Mouse (Mus musculus) naive thymus-derived CD4-positive, alpha-beta T cell, adult 2 months (primary cell): ENCODE results near the gene Sh3bgrl3.

Experiments used
- DNase-seq: peaks from one replicate; pipeline ENCODE4 v3.0.0-alpha.2; 2011; ENCODE audit warnings: low read depth

Gene Sh3bgrl3

DNA sequence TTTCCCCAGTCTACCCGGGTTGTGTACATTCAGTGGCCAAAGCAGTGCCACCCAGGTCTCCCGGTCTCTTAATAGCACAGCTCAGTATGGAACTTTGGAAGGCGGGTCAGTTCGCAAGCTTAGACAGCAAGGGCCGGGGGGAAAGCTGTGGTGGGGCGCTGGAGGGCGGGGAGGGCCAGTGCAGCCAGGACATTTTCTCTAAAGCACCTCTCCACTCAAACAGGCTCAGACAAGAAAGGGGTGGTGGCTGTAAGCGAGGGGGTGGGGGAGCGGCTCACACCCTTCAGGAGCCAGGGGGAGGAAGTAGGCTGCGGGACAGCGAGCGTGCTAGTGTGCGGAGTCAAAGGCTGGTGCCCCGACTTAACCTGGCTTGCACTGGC, 384 bp upstream of the Sh3bgrl3 start:
- DNase-seq: peak; percentile 72

DNA sequence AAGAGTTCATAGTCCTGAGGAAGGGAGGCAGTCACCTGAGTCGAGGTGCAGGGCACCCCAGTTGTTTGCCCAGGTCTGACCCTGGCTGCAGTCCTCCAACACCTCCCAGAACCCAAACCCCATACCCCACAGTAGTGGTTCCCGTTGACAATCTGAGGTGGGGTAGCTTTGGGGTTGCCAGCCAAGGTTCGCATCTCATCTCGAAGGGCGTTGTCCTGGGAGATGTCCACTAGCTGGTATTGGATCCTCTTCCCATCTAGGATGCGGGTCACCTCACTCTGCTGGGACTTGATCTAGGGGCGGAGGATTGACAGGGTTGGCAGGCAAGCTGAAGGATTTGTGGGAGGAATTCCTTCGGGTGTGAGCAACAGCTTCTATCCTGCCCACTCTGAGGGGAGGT, 796 bp downstream of the Sh3bgrl3 start:
- DNase-seq: no peak

DNA sequence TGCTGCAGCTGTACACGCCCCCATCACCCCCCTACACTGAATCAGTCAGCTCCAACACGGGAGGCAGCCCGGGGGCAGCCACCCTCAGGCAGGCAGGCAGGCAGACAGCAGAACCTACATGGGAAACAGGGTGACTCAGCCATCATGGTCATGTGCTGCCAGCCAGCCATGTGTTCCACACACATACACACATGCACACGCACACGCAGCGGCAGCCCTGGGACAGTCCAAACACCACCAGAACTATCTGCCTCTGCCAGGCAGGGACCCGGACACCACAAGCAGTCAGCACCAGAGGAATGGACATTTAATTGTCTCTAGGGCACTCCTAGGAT, 1.5 kb downstream of the Sh3bgrl3 start:
- DNase-seq: no peak

DNA sequence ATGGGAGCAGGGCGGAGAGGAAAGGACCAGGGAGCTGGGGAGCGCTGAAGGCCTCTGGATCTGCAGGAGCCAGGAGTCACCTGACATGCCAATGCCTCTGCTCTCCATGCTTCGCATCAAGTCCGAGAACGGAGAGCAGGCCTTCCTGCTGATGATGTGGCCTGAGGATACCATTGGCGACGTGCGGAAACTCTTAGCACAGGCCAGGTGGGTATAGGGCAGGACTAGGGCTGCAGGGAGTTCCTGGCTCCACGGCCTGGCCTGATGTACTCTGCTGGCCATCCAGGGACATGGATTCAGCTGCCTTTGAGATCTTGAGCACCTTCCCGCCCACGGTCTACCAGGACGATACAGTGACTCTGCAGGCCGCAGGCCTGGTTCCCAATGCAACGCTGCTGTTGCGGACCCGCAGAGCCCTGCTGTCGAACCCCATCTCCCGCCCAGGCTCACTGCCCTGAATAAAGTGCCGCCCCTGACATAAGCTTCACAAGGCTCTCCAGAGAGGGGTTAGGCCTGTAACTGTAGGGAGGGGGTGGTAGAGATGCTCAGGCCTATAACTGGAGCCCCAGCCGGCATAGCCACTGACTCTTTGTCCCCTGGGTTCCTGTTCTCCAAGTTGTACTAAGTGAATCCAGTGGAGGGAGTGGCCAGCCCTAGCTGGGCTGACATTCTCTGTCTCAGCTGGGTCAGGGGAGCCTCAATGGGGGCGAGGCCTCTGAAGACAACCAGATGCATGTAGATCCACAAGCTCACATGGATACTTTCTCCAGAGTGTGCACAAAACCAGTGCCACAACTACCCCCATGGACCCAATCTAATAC, 2.1 kb downstream of the Sh3bgrl3 start:
- no peak for DNase-seq

DNA sequence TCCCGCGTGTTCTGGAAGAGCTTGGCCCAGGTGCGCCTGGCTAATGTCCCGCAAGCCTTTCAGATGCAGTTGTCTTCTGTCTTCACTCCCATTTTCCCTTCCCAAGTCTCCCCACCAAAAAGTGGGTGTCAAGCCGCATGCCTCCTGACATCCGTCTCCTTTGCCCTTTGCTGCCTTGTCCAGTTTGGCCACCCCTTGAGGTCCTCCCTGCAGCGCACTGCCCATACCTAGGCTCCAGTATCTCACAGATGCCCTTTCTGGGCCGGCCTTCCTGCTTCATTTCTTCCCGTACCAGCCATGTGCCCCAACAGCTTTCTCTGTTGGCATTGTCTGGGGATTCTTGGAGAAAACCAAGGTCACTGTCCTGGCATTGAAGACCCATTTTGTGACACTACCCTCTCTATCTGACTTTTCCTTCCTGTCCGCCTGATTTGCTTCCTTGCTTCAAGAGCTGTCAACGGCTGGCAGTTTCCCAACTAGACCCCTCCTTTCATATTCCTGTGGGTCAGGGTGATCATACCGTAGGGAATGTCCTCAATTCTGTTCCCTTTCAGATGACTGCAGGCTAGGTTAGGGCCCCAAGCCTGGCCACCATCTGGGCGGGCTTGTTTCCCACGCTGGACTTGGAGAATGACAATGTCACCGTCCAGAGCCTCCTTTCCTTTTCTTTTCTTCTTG, 3.1 kb downstream of the Sh3bgrl3 start:
- no peak for DNase-seq

DNA sequence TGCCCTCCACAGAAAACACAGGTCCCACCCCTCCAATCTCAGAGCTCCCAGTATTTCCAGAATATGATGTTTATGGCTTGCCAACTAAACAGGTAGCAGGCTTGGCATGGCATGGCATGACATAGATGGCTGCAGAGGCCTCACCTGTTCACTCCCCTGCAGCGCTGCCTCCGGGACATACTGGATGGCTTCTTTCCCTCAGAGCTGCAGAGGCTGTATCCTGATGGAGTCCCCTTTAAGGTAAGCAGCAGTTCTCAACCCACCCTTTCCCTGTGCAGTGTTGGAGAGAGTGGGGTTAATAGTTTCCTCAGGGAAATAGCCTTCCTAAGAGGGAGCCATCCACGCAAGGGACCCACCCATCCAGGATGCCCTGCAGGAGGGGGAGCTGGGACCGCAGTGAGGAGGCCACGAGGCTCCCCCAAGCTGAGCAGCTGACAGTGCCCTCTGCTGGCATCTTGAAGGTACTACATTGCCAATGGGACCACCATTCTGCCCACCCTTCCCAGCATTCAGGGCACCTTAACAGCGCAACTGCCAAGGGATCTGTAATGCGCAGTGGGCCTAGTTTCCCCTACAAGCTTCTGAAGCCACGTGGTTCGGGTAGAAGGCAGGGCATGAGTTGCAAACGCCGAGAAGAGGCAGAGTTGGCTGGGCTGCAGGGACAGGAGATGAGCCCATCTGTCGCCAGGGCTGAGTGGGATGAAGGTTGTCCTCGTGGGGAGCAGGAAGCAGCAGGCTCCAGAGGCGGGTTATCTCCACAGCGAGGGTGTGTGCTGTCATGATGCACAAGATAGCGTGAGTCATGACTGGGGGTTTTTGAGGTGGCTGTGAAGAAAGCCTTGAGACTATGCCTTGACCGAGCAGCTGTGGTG, 4.7 kb downstream of the Sh3bgrl3 start:
- peak; percentile 86 for DNase-seq

DNA sequence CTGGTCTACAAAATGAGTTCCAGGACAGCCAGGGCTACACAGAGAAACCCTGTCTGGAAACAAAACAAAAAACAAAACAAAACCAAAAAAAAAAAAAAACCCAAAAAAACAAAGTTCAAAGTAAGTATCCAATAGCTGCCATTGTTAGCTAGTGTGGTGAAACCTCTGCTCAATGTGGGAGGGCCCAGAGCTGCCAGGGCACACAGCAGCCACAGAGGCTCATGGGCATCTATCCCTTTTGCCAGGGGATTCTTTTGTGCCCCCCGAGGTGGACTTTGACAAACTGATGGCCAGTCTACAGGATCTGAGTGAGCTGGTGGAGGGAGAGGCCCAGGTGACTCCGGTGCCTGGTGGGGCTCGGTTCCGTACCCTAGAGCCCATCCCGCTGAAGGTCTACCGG, 5.4 kb downstream of the Sh3bgrl3 start:
- peak; percentile 35 for DNase-seq

DNA sequence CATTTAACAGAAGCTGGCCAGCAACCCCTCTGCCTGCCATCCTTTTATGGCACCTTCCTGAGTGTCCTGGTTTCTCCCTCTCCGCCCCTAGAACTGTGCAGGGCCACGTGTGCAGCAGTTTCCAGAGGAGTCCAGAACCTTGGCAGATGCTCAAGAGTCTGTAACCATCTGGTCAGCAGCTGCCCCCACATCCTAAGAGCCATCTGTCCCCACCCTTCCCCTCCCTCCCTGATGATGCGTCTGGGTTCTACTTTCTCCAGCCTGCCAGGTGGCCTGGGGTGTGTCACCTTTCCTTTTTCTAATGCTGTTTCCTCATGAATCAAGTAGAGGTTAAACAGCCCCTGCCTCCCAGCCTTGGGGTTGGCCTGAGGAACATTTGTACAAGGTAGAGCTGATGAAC, 6.3 kb downstream of the Sh3bgrl3 start:
- peak; percentile 28 for DNase-seq

DNA sequence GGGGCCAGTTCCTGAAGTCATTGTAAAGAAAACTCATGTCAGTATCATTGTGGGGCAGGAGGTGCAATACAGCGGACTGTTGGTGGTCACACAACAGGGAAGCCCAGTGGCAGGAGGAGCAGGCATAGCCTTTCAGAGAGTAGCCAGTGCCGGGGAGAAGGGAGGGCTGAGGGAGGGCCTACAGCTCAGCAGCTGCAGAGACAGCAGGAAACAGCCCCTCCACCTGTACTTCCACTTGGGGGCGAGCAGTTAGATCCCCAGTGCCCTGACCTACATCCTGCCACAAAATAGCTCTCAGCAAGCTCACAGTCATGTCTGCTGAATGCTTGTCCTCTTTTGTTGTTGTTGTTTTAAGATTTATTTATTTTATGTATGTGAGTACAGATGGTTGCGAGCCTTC, 7.0 kb downstream of the Sh3bgrl3 start:
- peak; percentile 73 for DNase-seq

DNA sequence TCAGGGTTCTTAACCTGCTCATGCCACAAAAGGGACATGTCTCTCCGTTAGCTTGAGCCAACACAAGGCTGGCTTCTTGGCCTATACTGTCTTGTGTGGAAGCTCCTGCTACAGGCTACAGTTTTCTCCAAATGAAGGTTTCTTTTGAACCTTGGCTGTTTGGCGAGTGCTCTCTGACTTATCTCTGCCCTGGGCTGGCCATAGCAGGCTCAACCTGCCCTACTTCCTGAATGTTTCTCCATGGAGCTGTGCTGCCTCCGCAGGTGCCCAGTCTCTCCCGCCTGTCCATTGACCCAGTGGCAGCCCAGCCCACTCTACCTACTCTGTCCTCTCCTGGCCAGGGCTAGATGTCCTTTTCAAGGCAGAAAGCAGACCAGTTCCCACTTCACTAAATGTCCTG, 7.7 kb downstream of the Sh3bgrl3 start:
- peak; percentile 36 for DNase-seq

DNA sequence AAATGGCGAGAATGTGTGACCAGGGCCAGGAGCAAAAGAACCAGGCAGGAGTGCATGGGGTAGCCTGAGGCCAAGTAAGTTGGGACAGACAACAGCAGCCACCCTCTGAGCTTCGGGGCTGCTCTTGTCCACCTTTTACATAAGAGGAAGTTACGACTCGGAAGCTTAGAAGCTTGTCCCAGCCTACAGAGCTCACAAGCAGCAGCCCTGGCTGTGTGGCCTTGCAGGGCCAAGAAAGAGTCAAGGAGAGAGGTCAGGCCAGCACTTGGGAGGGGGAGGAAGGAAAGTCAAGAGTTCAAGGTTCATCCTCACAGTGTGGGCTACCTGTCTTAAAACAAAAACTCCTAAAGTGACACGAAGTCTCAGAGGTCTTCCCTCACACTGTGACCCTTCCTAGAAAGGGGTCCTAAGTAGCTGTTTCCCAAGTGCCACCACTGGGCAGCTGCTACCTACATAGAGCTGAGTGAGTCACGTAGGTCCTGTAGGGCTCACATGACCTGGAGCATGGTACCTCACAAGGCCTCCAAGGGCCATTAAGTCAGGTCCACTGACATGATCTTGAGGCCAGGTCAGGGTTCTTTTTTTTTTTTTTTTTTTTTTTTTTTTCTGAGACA, 8.3 kb downstream of the Sh3bgrl3 start:
- DNase-seq: peak; percentile 46

DNA sequence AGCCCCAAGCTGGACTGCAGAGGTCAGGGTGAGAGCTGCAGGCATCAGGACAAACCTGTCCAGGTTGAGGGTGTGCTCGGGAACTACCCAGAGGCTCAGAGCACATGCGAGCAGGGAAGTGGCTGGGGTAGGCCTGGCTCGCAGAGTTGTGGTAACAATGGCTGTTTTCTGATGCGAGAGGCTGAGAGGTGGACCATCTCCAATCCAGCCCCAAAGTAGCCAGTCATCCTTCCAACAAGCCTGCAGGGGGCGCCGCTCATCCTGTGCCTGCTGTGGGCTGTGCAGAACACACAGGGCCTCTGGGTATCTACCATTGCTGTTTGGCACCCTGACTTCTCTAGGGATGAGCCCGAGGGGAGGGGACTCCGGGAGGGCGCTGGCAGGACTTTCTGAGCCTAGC, 8.9 kb downstream of the Sh3bgrl3 start:
- DNase-seq: peak; percentile 71

DNA sequence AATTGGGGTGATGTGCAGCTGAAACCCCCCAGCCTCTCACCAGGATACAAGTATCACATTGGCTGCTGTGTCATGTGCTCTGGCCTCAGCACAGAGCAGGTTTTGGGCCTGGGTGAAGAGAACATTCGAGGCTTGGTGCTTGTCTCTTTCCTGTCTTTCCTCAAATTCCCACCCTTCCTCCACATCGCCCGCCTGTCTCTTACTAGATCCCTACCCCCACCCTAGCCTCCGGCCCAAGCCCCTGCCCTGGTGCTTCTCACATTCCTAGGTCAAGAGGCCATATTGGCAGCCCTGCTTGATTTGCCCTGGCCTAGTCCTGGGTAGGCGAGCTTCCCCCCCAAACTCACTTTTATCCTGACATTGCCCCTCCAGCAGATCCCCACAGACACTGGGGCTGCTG, 9.5 kb downstream of the Sh3bgrl3 start:
- DNase-seq: no peak

DNA sequence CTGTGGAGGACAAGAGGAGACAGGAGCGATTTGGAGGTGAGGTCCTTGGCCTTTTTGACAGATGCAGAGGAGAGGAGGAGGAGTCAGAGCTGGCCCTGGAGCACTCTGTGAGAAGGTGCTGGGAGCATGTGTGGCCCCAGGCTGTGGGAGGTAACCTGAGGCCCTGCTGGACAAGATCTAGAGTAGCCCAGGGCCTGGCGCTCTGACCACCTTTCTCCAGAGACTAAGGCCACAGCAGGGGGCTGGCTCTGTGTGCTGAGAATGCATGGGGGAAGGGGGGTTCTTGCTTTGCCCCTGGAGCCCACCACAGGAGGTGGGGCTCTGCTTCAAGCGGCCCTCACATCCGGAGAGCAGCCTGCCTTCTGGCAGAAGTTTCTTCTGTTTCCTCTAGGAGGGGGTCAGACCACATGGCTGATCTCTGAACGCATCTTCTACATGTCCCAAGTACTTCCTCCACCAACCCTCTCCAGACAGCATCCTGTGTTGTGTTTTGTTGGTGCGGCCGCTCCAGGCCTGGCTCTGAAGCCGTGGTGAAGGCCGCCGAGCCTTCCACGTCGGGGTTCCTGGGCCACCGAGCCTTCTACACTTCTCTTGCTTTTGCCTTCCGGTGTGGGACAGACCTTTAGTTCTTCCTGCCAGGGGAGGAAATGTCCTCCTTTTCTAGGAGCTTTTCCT, 10.3 kb downstream of the Sh3bgrl3 start:
- DNase-seq: peak; percentile 76

DNA sequence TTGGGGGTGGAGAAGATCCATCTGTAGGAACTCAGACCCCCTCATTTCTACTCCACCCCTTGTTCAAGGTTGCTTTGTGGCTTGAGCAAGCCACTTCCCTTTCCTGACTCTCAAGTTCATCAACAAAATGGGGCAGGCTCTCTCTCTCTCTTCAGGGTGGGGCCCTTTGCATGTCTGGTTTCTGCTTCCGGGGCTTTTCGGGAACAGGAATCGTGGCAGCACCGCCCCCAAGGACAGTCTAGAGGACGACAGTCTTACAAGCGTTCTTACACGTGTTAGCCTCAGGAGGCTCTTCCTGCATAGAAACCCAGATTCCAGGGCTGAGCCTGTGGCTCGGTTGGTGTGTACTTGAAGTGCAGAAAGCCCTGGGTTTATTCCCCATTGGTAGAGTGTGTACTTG, 11.6 kb downstream of the Sh3bgrl3 start:
- peak; percentile 91 for DNase-seq

DNA sequence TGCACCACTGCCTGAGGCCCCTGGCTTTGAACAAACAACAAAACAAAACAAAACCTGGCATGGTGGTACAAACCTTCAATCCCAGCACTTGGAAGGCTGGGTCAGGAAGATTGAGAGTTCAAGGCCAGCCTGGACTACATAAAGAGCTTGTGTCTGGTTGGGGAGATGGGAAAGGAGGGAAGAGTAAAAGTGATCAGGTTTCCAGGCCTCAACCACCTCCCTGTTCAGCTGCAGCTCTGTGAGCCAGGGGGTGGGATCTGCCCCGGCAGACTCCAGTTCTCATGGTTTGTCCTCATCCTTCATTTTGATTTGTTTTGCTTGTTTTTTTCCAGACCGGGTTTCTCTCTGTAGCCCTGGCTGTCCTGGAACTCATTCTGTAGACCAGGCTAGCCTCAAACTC, 12.1 kb downstream of the Sh3bgrl3 start:
- DNase-seq: no peak

DNA sequence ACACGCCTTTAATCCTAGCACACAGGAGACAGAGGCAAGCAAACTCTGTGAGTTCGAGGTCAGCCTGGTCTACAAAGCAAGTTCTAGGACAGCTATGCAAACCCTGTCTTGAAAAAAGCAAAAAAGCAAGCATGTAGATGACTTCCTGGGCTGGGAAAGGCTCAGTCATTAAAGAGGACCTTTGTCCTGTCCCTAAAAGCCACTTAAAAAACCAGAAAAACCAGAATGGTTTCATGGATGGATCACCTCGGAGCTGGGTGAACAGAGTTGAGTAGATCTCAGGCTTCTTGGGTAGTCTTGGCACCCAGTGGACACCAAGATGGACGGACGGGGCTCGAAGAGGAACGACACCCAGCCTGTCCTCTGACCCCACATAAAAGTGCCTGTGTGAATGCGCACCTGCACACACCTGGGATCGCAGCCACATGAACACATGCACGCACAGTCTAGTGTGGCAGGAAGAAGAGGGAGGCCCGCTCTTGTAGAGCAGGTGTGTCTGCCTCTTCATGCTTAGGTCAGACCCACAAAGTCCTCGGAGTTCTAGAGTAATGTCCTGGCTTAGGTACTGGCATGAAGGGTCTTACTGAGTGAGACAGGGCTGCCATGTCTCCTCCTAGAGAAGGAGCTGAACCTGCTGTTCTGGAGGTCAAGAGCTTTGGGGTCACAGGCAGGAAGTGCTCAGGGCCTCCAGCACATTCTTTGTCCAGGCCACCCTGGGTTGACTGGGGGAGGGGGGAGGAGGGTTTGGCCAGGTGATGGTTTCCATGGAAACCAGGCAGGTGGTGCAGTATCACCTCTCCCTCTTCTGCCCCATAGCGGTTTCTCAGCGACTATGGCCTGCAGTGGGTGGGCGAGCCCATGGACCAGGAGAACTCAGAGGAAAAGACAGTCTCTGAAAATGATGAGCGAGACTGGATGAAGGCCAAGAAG, 13.1 kb downstream of the Sh3bgrl3 start:
- DNase-seq: peak; percentile 59

DNA sequence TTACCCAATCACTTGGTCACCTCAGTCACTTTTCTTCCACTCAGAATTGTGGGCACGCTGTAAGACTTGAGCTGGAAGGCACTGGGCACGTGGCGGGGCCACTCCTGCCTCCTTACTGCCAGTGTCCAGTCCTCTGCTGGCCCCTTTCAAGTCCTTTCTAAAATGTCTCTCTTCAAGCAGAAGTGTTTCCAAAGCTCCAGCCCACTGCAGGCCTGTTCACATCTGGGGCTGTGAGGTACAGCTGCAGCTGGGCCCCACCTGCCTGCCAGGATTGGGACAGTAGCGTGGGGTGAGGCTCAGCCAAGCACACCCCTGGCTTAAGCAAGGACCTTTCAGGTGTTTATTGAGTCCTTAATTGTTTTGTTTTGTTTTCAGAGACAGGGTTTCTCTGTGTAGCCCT, 14.6 kb downstream of the Sh3bgrl3 start:
- DNase-seq: no peak

DNA sequence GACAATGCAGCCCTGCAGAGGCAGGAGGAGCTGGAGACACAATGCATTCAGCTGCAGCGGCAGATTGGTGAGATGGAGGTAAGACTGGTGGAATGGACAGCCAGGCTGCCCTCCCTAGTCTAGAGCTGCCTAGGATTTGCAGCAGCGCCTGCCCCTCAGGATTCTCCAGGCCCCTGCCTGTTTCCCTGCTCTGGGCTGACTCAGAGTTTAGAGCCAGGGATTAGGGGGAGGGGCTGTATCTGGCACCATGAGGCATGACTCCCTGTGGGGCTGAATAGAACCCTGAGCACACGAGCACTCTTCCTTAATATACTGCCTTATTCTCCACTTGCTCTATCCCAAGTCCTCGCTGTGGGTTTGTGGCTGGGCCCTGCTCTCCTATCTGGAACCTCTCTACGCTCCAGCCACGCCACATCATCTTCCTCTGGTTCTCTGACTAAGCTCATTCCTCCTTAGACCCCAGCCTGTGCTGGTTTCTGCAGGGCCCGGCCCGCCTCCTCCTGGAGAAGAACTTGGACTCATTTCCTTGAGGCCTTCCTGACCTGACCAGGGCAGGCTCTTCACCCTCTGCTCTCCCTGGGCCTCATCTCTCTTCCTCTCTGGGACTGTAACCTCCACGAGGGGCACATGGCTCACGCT, 15.1 kb downstream of the Sh3bgrl3 start:
- no peak for DNase-seq

DNA sequence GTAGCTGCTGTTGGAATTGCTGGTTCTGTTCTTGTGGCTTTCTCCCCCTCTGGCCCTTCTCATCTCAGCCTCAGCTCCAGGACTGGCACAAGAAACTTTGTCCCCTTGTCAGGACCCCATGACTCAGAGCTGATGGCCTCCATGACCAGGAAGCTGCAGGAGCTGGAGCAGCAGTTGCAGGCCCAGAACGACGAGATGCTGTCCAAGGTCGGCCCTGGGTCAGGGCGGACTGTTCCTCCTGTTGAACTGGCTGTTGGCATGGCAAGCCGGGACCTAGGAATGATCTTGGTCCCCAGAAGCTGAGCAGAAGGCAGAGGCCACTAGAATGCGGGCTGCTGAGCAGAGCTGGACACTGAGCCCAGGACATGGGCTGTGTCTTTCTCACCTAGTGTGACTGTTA, 16.2 kb downstream of the Sh3bgrl3 start:
- DNase-seq: no peak
